Mouse (Mus musculus) left cerebral cortex, adult 11 months (tissue): ENCODE measurements around the gene Nlrp5.
"Not testable (repeated sequence)": the region's sequence is repeated elsewhere in the genome, so short reads cannot be mapped to it uniquely, and the experiment has no call there.

Source experiments
- DNase-seq: peaks from one replicate; pipeline ENCODE4 v3.0.0; 2022; ENCODE audit warnings: low spot score

Gene Nlrp5

GRCm38 (mm10) chr7:23385589-23385988 lies at the start of gene Nlrp5:
Nlrp5 (plus strand) TSS chr7:23385889.
- no peak for DNase-seq

DNA sequence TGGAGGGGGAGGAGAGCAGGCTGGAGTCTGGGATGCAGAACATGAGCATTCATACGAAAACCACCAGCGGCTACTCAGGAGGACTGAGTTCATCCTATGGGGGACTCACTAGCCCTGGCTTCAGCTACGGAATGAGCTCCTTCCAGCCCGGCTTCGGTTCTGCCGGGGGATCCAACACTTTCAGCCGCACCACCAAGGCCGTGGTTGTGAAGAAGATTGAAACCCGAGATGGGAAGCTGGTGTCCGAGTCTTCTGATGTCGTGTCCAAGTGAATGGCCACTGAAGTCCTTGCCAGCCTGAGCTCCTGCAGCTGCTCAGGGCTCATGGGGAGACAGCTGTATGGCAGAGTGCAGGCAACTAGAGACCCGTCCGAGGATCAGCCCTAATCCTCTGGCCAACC lies 27.4 kb upstream of the Nlrp5 start:
- not testable (repeated sequence) for DNase-seq

GRCm38 (mm10) chr7:23470201-23470600 lies 84.5 kb downstream of the Nlrp5 start:
- not testable (repeated sequence) for DNase-seq

GRCm38 (mm10) chr7:23470832-23471231 lies 85.1 kb downstream of the Nlrp5 start:
- not testable (repeated sequence) for DNase-seq

DNA sequence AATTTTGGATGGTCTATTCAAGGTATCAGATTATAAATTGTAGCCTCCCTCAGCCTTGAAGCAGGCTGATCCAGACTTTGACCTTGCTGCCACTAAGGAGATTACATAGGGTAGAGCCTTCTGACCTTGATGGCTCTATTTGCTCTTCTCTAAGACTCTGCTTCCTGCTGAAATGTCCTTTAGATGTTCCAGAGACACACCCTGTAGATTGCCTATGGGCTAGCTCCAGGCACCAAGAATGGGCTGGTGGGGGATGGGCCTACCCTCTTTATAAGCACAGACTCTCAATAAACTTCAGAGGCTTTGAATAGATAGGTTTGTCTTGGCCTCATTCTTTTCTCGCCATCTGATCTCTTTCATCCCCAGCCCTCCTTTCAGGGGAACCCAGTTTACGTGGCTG lies 87.2 kb downstream of the Nlrp5 start:
- not testable (repeated sequence) for DNase-seq
